Mouse (Mus musculus) right cerebral cortex, postnatal 10 days (tissue): ENCODE measurements around the gene Abca9.

ENCODE experiments used
- DNase-seq, 2 experiments: peaks; one replicate each; pipeline ENCODE4 v3.0.0; 2021; ENCODE audit warnings: low spot score in 2 of 2

The Abca9 gene

GRCm38 (mm10) chr11:110061032-110061431, 107.0 kb downstream of the Abca9 start:
- peak; percentile 17 to 18 for DNase-seq

GRCm38 (mm10) chr11:110060127-110060526, 107.9 kb downstream of the Abca9 start:
- no peak for DNase-seq

- no peak for DNase-seq
These were observed 114.3 kb downstream of the Abca9 start for GRCm38 (mm10) chr11:110053681-110054080.
